Mouse (Mus musculus) E14TG2a.4 (cell line): ENCODE data around the gene Il25.
"Not testable (repeated sequence)": the region's sequence is repeated elsewhere in the genome, so short reads cannot be mapped to it uniquely, and the experiment has no call there.

Source experiments
- H3K27me3 ChIP-seq: 2 replicates; pipeline ENCODE4 v1.6.1; 2014; ENCODE audit warnings: low read length, control low read depth; ENCODE audit not compliant: insufficient read depth
- H3K36me3 ChIP-seq: 2 replicates; pipeline ENCODE4 v1.6.1; 2014; ENCODE audit warnings: low read length, control low read depth; ENCODE audit not compliant: insufficient read depth
- H3K4me1 ChIP-seq: replicated peaks from 2 replicates; pipeline ENCODE4 v1.6.1; 2014; ENCODE audit warnings: low read depth, low read length, control low read depth
- H3K4me3 ChIP-seq: replicated peaks from 2 replicates; pipeline ENCODE4 v1.5.1; 2014; ENCODE audit warnings: mild to moderate bottlenecking, low read length
- H3K9me3 ChIP-seq: 2 replicates; pipeline ENCODE4 v1.6.1; 2014; ENCODE audit warnings: low read length, control low read depth
- CTCF ChIP-seq: conservative IDR thresholded peaks from 2 replicates; pipeline ENCODE4 v1.5.1; 2014; ENCODE audit warnings: low read length
- NANOG ChIP-seq: IDR thresholded peaks from 2 replicates; pipeline ENCODE4 v1.6.1; 2014; ENCODE audit warnings: borderline replicate concordance, low read length, mixed read lengths
- POU5F1 ChIP-seq: IDR thresholded peaks from 2 replicates; pipeline ENCODE4 v1.6.1; 2014; ENCODE audit warnings: low read length, borderline replicate concordance

The Il25 gene

GRCm38 (mm10) chr14:54955481-54955880 lies 23.0 kb downstream of the Il25 start:
- H3K4me1 ChIP-seq: peaks cover 4% of the 10 kb centered on the region; the same call in 1 of the 2 replicates
- no peak overlapping the region for H3K4me3 ChIP-seq
- TF ChIP-seq CTCF (no peak), POU5F1 (no peak), NANOG (no peak)
- peaks cover 62% of the 10 kb centered on the region for H3K27me3 ChIP-seq
- H3K36me3 ChIP-seq: no peaks in the 10 kb centered on the region
- H3K9me3 ChIP-seq: no peaks in the 10 kb centered on the region

GRCm38 (mm10) chr14:54956533-54956932 lies 24.0 kb downstream of the Il25 start:
- H3K36me3 ChIP-seq: no peaks in the 10 kb centered on the region
- peaks cover 61% of the 10 kb centered on the region for H3K27me3 ChIP-seq
- TF ChIP-seq CTCF (no peak), POU5F1 (no peak), NANOG (no peak)
- H3K4me3 ChIP-seq: peak overlapping the region; percentile 57
- H3K9me3 ChIP-seq: no peaks in the 10 kb centered on the region
- peaks cover 4% of the 10 kb centered on the region; the same call in 1 of the 2 replicates for H3K4me1 ChIP-seq

DNA sequence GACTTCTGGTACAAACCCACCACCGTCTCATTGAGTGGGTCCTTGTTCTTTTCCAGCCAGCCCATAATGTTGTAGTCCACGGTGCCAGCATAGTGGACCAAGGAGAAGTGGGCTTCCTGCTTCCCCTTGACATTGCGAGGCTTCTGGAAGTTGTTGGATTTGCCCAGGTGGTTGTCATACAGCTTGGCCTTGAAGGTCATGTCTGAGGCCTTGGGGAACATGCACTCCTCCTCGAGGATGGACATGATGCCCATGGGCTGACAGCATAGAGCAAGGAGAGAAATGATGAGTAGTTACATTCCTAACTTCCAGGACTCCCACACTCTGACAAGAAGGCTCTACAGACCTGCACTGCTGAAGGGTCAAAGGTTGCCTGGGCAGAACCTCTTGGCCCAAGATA lies 26.0 kb downstream of the Il25 start:
- no peak for TF ChIP-seq CTCF
- no peak for TF ChIP-seq POU5F1
- TF ChIP-seq NANOG: no peak
- H3K27me3 ChIP-seq: peaks cover 55% of the 10 kb centered on the region
- H3K4me3 ChIP-seq: no peak overlapping the region
- no peaks in the 10 kb centered on the region for H3K36me3 ChIP-seq
- no peaks in the 10 kb centered on the region for H3K9me3 ChIP-seq
- H3K4me1 ChIP-seq: peaks cover 4% of the 10 kb centered on the region; the same call in 1 of the 2 replicates

DNA sequence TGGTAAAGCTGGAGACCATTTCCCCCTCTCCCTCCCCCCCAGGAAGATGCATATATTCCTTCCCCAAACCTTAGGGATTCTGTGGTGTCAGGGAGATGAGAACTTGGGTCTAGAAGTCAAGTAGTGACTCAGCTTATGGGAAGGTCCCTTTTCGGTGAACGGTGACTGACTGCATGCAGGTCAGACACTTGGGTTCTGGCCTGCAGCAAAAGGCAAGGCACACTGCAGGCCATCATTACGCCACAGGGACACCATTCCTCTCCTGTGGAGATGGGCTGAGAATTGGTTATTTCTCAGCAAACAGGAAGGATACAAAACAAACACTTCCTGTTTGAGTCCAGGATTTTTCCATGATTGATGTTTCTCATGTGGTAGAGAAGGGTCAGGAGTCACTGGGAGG lies 26.7 kb downstream of the Il25 start:
- no peak for TF ChIP-seq CTCF
- TF ChIP-seq NANOG: no peak
- no peak for TF ChIP-seq POU5F1
- Histone ChIP-seq H3K27me3 (peaks cover 54% of the 10 kb centered on the region), H3K4me1 (peaks cover 4% of the 10 kb centered on the region; the same call in 1 of the 2 replicates), H3K4me3 (no peak overlapping the region), H3K36me3 (no peaks in the 10 kb centered on the region), H3K9me3 (no peaks in the 10 kb centered on the region)

- H3K4me3 ChIP-seq, H3K4me1 ChIP-seq, H3K36me3 ChIP-seq, H3K9me3 ChIP-seq: not testable (repeated sequence)
- H3K27me3 ChIP-seq: peaks cover 59% of the 10 kb centered on the region
Observed at GRCm38 (mm10) chr14:54959853-54960613, 27.5 kb downstream of the Il25 start.

DNA sequence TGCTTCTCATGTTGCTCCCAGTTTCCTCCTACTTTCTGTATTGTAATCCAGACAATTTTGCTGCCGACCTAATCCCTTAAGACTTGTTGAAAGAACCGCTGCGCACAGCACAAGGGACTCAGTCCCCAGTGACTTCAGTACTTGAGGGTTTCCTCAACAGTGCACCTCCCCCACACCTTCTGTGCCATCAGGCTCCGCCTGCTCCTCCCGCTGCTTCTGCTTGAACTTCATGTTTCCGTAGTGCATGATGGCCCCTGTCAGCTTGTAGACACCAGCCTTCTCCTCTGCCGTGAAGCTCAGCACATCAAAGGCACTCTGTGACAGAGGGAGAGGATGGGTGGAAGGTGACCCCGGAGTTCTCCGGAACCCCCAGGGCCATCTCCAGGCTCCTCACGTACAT lies 28.3 kb downstream of the Il25 start:
- no peak overlapping the region for H3K4me3 ChIP-seq
- H3K9me3 ChIP-seq: no peaks in the 10 kb centered on the region
- H3K27me3 ChIP-seq: peaks cover 59% of the 10 kb centered on the region
- no peaks in the 10 kb centered on the region for H3K36me3 ChIP-seq
- H3K4me1 ChIP-seq: peaks cover 10% of the 10 kb centered on the region; the same call in 1 of the 2 replicates
- TF ChIP-seq NANOG: no peak
- no peak for TF ChIP-seq POU5F1
- no peak for TF ChIP-seq CTCF

GRCm38 (mm10) chr14:54961487-54961886 lies 29.0 kb downstream of the Il25 start:
- Histone ChIP-seq H3K9me3 (no peaks in the 10 kb centered on the region), H3K4me1 (peaks cover 7% of the 10 kb centered on the region; the same call in 1 of the 2 replicates), H3K36me3 (no peaks in the 10 kb centered on the region), H3K4me3 (no peak overlapping the region), H3K27me3 (peaks cover 65% of the 10 kb centered on the region)
- TF ChIP-seq POU5F1 (no peak), NANOG (no peak), CTCF (no peak)

DNA sequence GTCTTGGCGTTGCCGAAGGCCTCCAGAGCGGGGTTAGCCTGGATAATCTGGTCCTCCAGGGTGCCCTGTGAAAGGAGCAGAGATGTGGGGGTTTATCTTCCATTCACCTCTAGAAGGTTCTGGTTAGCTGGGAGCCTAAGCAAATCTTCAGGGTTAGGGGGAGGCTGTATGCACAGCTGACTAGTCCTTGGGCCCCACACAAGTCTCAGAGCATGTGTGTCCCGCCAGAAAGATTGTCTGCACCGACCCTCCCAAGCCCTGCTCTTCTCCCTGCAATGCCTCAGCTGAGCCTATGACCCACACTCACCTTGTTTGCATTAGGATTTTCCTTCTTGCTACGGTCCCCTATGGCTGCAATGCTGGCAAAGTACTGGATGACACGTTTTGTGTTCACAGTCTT lies 30.2 kb downstream of the Il25 start:
- peaks cover 73% of the 10 kb centered on the region for H3K27me3 ChIP-seq
- H3K4me1 ChIP-seq: peaks cover 6% of the 10 kb centered on the region; the same call in 1 of the 2 replicates
- H3K9me3 ChIP-seq: no peaks in the 10 kb centered on the region
- no peaks in the 10 kb centered on the region for H3K36me3 ChIP-seq
- no peak for TF ChIP-seq POU5F1
- no peak for TF ChIP-seq NANOG
- TF ChIP-seq CTCF: no peak
- no peak overlapping the region for H3K4me3 ChIP-seq

- no peaks in the 10 kb centered on the region for H3K9me3 ChIP-seq
- no peaks in the 10 kb centered on the region for H3K36me3 ChIP-seq
Observed at GRCm38 (mm10) chr14:54963727-54964126, 31.2 kb downstream of the Il25 start.

More at GRCm38 (mm10) chr14:54963727-54964126, 31.2 kb downstream of the Il25 start:
- Histone ChIP-seq H3K27me3 (peaks cover 74% of the 10 kb centered on the region), H3K4me3 (no peak overlapping the region), H3K4me1 (peaks cover 6% of the 10 kb centered on the region; the same call in 1 of the 2 replicates)
- TF ChIP-seq CTCF (no peak), POU5F1 (no peak), NANOG (no peak)
